Mouse (Mus musculus) lung, adult 2 months (tissue): ENCODE measurements around the gene Cntnap2.

Source experiments
- CTCF ChIP-seq: fragments of 200-500 bp; IDR thresholded peaks from 2 replicates; pipeline ENCODE4 v1.5.1; 2011; ENCODE audit warnings: mild to moderate bottlenecking, low read length, control low read depth; ENCODE audit not compliant: insufficient read depth
- POLR2A ChIP-seq: fragments of 200-500 bp; IDR thresholded peaks from 2 replicates; pipeline ENCODE4 v1.6.1; 2011; ENCODE audit warnings: low read depth, mild to moderate bottlenecking, control low read depth, low read length, borderline replicate concordance; ENCODE audit errors: extremely low read depth

DNA sequence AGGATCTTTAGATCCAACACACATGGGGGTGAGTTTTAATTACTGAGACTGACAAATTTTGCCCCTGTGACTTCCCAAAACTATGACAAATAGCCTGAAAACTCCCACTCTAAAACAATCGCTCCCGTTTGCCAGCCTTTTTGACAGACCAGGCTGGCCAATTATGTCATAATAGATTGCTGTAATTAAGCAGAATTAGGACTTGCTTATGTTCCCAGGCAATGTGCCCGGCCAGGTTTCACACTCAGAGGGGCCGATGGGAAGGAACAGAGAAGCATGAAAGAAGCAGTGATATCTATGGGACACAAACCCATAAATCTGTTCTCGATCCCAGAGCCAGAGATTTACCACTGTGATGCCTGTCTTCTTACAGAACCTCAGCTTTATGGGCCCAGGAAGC is 2264.7 kb downstream of the Cntnap2 start:
- TF ChIP-seq POLR2A (no peak), CTCF (no peak)
